Mouse (Mus musculus): Measurements from ENCODE around the gene Ptpn6.

GRCm38 (mm10) chr6:124672100-124672499, 66.4 kb downstream of the Ptpn6 start:
- TF ChIP-seq CTCF (IDR thresholded peaks at IDR 0.05; ENCODE audit: low read depth) (no peak), EP300 (IDR thresholded peaks at IDR 0.05; ENCODE audit: low read depth) (no peak)

Measured in liver, embryonic 14.5 days (tissue).